In genomic region chr6:58999044-58999453, GRCm38 (mm10) we compare ENCODE assay signal across 9 mouse cellular contexts. TPM values are rescaled to one million over a fixed set of nuclear protein-coding genes. Genes with fewer than 3 reads are reported as not detected.
A peak's percentile ranks its signal among the peaks of the same experiment; 100 is the strongest.
DNase-seq lines count a peak whose midpoint lies in the region; ATAC-seq lines count a peak whose summit lies in the region.
"Had no signal": no experiment of that assay in that cellular context is flagged by ENCODE, and none has a peak within 500 bp of the region (broad histone marks: within the 10 kb centered on the region; RNA-seq: fewer than 3 reads in every experiment).

No protein-coding gene starts in this region.

- no peaks in the 10 kb centered on the region for H3K9me3 ChIP-seq in heart, embryonic 10.5 days
- H3K9me3 ChIP-seq in heart, embryonic 14.5 days (ENCODE audit: control insufficient read depth, low read length): no peaks in the 10 kb centered on the region
- no peaks in the 10 kb centered on the region for H3K9me3 ChIP-seq in limb, embryonic 15.5 days
- H3K9me3 ChIP-seq: G1E had no signal

- DNase-seq in heart, adult 11 months: peak; percentile 98
- DNase-seq in heart, embryonic 10.5 days (ENCODE audit: low spot score): no peak
- DNase-seq in adipocyte (ENCODE audit: low spot score): peak; percentile 47
- DNase-seq in frontal cortex, postnatal 10 days (ENCODE audit: low spot score in 2 of 2): no peak
- DNase-seq in thymus, postnatal 10 days (ENCODE audit: low spot score in 2 of 2): no peak
- no peak for DNase-seq in yolk sac, embryonic 10.5 days (ENCODE audit: low spot score)

- no peaks in the 10 kb centered on the region for H3K4me1 ChIP-seq in heart, embryonic 10.5 days
- H3K4me1 ChIP-seq in heart, embryonic 14.5 days (ENCODE audit: control insufficient read depth in 2 of 2, insufficient read depth in 2 of 2, low read length in 2 of 2): peaks cover 2 to 4% of the 10 kb centered on the region in 2 experiments
- peaks cover 3% of the 10 kb centered on the region; the same call in 1 of the 2 replicates for H3K4me1 ChIP-seq in limb, embryonic 15.5 days

- ATAC-seq in heart, embryonic 14.5 days (ENCODE audit: insufficient number of reproducible peaks, insufficient read depth, low FRiP score, low read depth): peak; percentile 66; the same call in 1 of the 2 replicates
- no peak for ATAC-seq in limb, embryonic 15.5 days (ENCODE audit: insufficient number of reproducible peaks, low FRiP score, low TSS enrichment, low read depth)

- WGBS in heart, embryonic 10.5 days: 45% methylated on average over 4 of the region's 4 CpGs
- WGBS in heart, embryonic 14.5 days: 31% methylated on average over 4 of the region's 4 CpGs
- 13% methylated on average over 4 of the region's 4 CpGs for WGBS in limb, embryonic 15.5 days

- no peaks in the 10 kb centered on the region for H3K36me3 ChIP-seq in heart, embryonic 10.5 days
- no peaks in the 10 kb centered on the region for H3K36me3 ChIP-seq in heart, embryonic 14.5 days (ENCODE audit: control insufficient read depth, insufficient read depth, low read length)
- no peaks in the 10 kb centered on the region for H3K36me3 ChIP-seq in limb, embryonic 15.5 days
- H3K36me3 ChIP-seq: G1E had no signal

- no peaks in the 10 kb centered on the region for H3K27me3 ChIP-seq in heart, embryonic 10.5 days (ENCODE audit: insufficient read depth, poor library complexity, severe bottlenecking)
- H3K27me3 ChIP-seq in heart, embryonic 14.5 days (ENCODE audit: control insufficient read depth, insufficient read depth, low read length): no peaks in the 10 kb centered on the region
- no peaks in the 10 kb centered on the region for H3K27me3 ChIP-seq in limb, embryonic 15.5 days

- peak overlapping the region; percentile 24; the same call in 1 of the 2 replicates for H3K4me2 ChIP-seq in heart, embryonic 14.5 days (ENCODE audit: low read length)
- no peak overlapping the region for H3K4me2 ChIP-seq in limb, embryonic 15.5 days

- H3K9ac ChIP-seq in heart, embryonic 14.5 days (ENCODE audit: low read length): no peak overlapping the region
- H3K9ac ChIP-seq in limb, embryonic 15.5 days: no peak overlapping the region

- H3K4me3 ChIP-seq in heart, embryonic 10.5 days: no peak overlapping the region
- no peak overlapping the region for H3K4me3 ChIP-seq in heart, embryonic 14.5 days (ENCODE audit: control insufficient read depth in 1 of 2, insufficient read depth in 1 of 2, low read depth in 1 of 2, low read length in 2 of 2)
- no peak overlapping the region for H3K4me3 ChIP-seq in limb, embryonic 15.5 days

- no peak overlapping the region for H3K27ac ChIP-seq in heart, embryonic 10.5 days
- 0 out of 4 replicates have a peak overlapping the region, but pooled peaks of 1 of the 2 experiments have one; percentile 27 for H3K27ac ChIP-seq in heart, embryonic 14.5 days (replicated peaks in 1 of 2; ENCODE audit: control insufficient read depth in 1 of 2, insufficient read depth in 1 of 2, low read depth in 2 of 2, low read length in 2 of 2)
- peak overlapping the region; percentile 18; the same call in 1 of the 2 replicates for H3K27ac ChIP-seq in limb, embryonic 15.5 days

RNA-seq across cellular contexts. Expression of gene Fam13a, which starts 25.3 kb away (rescaled TPM):
- polyA plus RNA-seq in heart, embryonic 10.5 days (2016; fragmentation: Nextera tagmentation; extraction: Ambion mirVana): 5.7 and 5.8 TPM in 2 replicates
- polyA plus RNA-seq in heart, embryonic 14.5 days (2014; fragmentation: Nextera tagmentation; extraction: Ambion mirVana): 8.9 and 9.0 TPM in 2 replicates
- polyA plus RNA-seq in limb, embryonic 15.5 days (2015; fragmentation: Nextera tagmentation; extraction: Ambion mirVana): 8.7 and 9.2 TPM in 2 replicates
- polyA plus RNA-seq: G1E had no signal

Comparison
In these comparisons a context has a peak if more than half of its experiments do, and no peak if none do; other contexts are left out.
1. DNase-seq: peak in heart, adult 11 months (single experiment) and adipocyte (single experiment); none in heart, embryonic 10.5 days (single experiment), frontal cortex, postnatal 10 days (0 of 2), thymus, postnatal 10 days (0 of 2) and yolk sac, embryonic 10.5 days (single experiment).